ENCODE assay signal across 8 mouse cellular contexts in genomic region chr6:72401875-72402274, GRCm38 (mm10). TPM values are rescaled to one million over a fixed set of nuclear protein-coding genes. Genes with fewer than 3 reads are reported as not detected.
DNase-seq lines count a peak whose midpoint lies in the region; ATAC-seq and TF ChIP-seq lines count a peak whose summit lies in the region.

No protein-coding gene starts in this region.

- ATAC-seq in neural tube, embryonic 15.5 days (ENCODE audit: low FRiP score): no peak
- ATAC-seq in liver, embryonic 14.5 days (ENCODE audit: insufficient read depth): peak; percentile 24; the same call in 1 of the 2 replicates

- H3K4me2 ChIP-seq in neural tube, embryonic 15.5 days: no peak overlapping the region
- no peak overlapping the region for H3K4me2 ChIP-seq in liver, embryonic 14.5 days (ENCODE audit: low read depth)

- no peaks in the 10 kb centered on the region for H3K4me1 ChIP-seq in neural tube, embryonic 15.5 days
- H3K4me1 ChIP-seq in liver, embryonic 14.5 days (replicated peaks; ENCODE audit: control insufficient read depth in 2 of 2, insufficient read depth in 2 of 2, low read length in 1 of 2): peaks cover 0 to 6% of the 10 kb centered on the region in 2 experiments; a peak in 1 of 4 replicates

- no peak for TF ChIP-seq EP300 in liver, embryonic 14.5 days (IDR thresholded peaks at IDR 0.05; ENCODE audit: low read depth)

- DNase-seq in neural tube, embryonic 10.5 days (ENCODE audit: extremely low spot score, low spot score): peak; percentile 65
- peak; percentile 80 for DNase-seq in brain, embryonic 14.5 days (ENCODE audit: low read depth)
- DNase-seq in forelimb bud, embryonic 11.5 days (ENCODE audit: low read depth, low spot score): peak; percentile 73
- DNase-seq in kidney, adult 8-10 months: peak; percentile 72 to 92
- DNase-seq in liver, embryonic 14.5 days (ENCODE audit: low read depth in 3 of 3, low spot score in 3 of 3): peak; percentile 59 to 65 (median 60)
- DNase-seq in retina, adult 2 months (ENCODE audit: low read depth, low spot score): peak; percentile 33
- peak; percentile 78 for DNase-seq in thymus, postnatal 25 days

- no peaks in the 10 kb centered on the region for H3K9me3 ChIP-seq in neural tube, embryonic 15.5 days (replicated peaks)
- H3K9me3 ChIP-seq in liver, embryonic 14.5 days (ENCODE audit: control insufficient read depth, low read length): no peaks in the 10 kb centered on the region

- no peaks in the 10 kb centered on the region for H3K27me3 ChIP-seq in neural tube, embryonic 15.5 days (replicated peaks)
- H3K27me3 ChIP-seq in liver, embryonic 14.5 days (ENCODE audit: control insufficient read depth, insufficient read depth, low read length): no peaks in the 10 kb centered on the region

- 18% methylated on average over 7 of the region's 7 CpGs for WGBS in neural tube, embryonic 15.5 days
- 13% methylated on average over 7 of the region's 7 CpGs for WGBS in liver, embryonic 14.5 days (ENCODE audit: insufficient replicate concordance)

- H3K27ac ChIP-seq in neural tube, embryonic 15.5 days (replicated peaks): no peak overlapping the region
- H3K27ac ChIP-seq in liver, embryonic 14.5 days: no peak overlapping the region

- no peaks in the 10 kb centered on the region for H3K36me3 ChIP-seq in neural tube, embryonic 15.5 days
- no peaks in the 10 kb centered on the region for H3K36me3 ChIP-seq in liver, embryonic 14.5 days (replicated peaks; ENCODE audit: control insufficient read depth, insufficient read depth, low read depth)

- H3K9ac ChIP-seq in neural tube, embryonic 15.5 days (replicated peaks): no peak overlapping the region
- H3K9ac ChIP-seq in liver, embryonic 14.5 days (replicated peaks): no peak overlapping the region

- no peak overlapping the region for H3K4me3 ChIP-seq in neural tube, embryonic 15.5 days (replicated peaks)
- H3K4me3 ChIP-seq in liver, embryonic 14.5 days (ENCODE audit: insufficient read depth in 1 of 2, low read depth in 2 of 2, low read length in 2 of 2): no peak overlapping the region

- TF ChIP-seq POLR2A in brain, embryonic 14.5 days (IDR thresholded peaks at IDR 0.05; ENCODE audit: borderline replicate concordance, extremely low read depth, insufficient read depth, insufficient read length, poor library complexity, severe bottlenecking): no peak

- TF ChIP-seq CTCF in brain, embryonic 14.5 days (IDR thresholded peaks at IDR 0.05; ENCODE audit: borderline replicate concordance, extremely low read depth, insufficient read depth, insufficient read length): peak; percentile 79; the same call in 1 of the 2 replicates
- TF ChIP-seq CTCF in liver, embryonic 14.5 days (IDR thresholded peaks at IDR 0.05; ENCODE audit: low read depth): peak; percentile 88

RNA-seq across cellular contexts. Expression of gene Vamp8, which starts 11.4 kb away (rescaled TPM):
- polyA plus RNA-seq in neural tube, embryonic 15.5 days (2015; fragmentation: Nextera tagmentation; extraction: Ambion mirVana): 19.1 and 52.7 TPM in 2 replicates
- 18.9 and 21.6 TPM in 2 replicates for polyA plus RNA-seq in brain, embryonic 14.5 days (2012; rRNA removed)
- 129 and 188 TPM in 2 replicates for polyA plus RNA-seq in liver, embryonic 14.5 days (2012; rRNA removed)
- polyA plus RNA-seq in liver, embryonic 14.5 days (2014; fragmentation: Nextera tagmentation; extraction: Ambion mirVana): 266 and 276 TPM in 2 replicates

RNA-seq across cellular contexts. Expression of gene Ggcx, which starts 12.2 kb away (rescaled TPM):
- polyA plus RNA-seq in neural tube, embryonic 15.5 days (2015; fragmentation: Nextera tagmentation; extraction: Ambion mirVana): 19.0 and 23.2 TPM in 2 replicates
- 16.5 and 20.8 TPM in 2 replicates for polyA plus RNA-seq in brain, embryonic 14.5 days (2012; rRNA removed)
- polyA plus RNA-seq in liver, embryonic 14.5 days (2012; rRNA removed): 10.9 and 11.3 TPM in 2 replicates
- 5.7 and 6.5 TPM in 2 replicates for polyA plus RNA-seq in liver, embryonic 14.5 days (2014; fragmentation: Nextera tagmentation; extraction: Ambion mirVana)

RNA-seq across cellular contexts. Expression of gene Vamp5, which starts 21.6 kb away (rescaled TPM):
- polyA plus RNA-seq in neural tube, embryonic 15.5 days (2015; fragmentation: Nextera tagmentation; extraction: Ambion mirVana): 20.4 and 25.7 TPM in 2 replicates
- polyA plus RNA-seq in brain, embryonic 14.5 days (2012; rRNA removed): 11.0 and 12.2 TPM in 2 replicates
- 72.5 and 80.0 TPM in 2 replicates for polyA plus RNA-seq in liver, embryonic 14.5 days (2012; rRNA removed)
- 81.0 and 94.5 TPM in 2 replicates for polyA plus RNA-seq in liver, embryonic 14.5 days (2014; fragmentation: Nextera tagmentation; extraction: Ambion mirVana)

RNA-seq across cellular contexts. Expression of gene Rnf181, which starts 35.1 kb away (rescaled TPM):
- 145 and 147 TPM in 2 replicates for polyA plus RNA-seq in neural tube, embryonic 15.5 days (2015; fragmentation: Nextera tagmentation; extraction: Ambion mirVana)
- 73.1 and 75.4 TPM in 2 replicates for polyA plus RNA-seq in brain, embryonic 14.5 days (2012; rRNA removed)
- 40.3 and 42.8 TPM in 2 replicates for polyA plus RNA-seq in liver, embryonic 14.5 days (2012; rRNA removed)
- 68.0 and 75.4 TPM in 2 replicates for polyA plus RNA-seq in liver, embryonic 14.5 days (2014; fragmentation: Nextera tagmentation; extraction: Ambion mirVana)

RNA-seq across cellular contexts. Expression of gene Mat2a, which starts 37.5 kb away (rescaled TPM):
- polyA plus RNA-seq in neural tube, embryonic 15.5 days (2015; fragmentation: Nextera tagmentation; extraction: Ambion mirVana): 341 and 365 TPM in 2 replicates
- polyA plus RNA-seq in brain, embryonic 14.5 days (2012; rRNA removed): 274 and 357 TPM in 2 replicates
- 59.9 and 99.9 TPM in 2 replicates for polyA plus RNA-seq in liver, embryonic 14.5 days (2012; rRNA removed)
- polyA plus RNA-seq in liver, embryonic 14.5 days (2014; fragmentation: Nextera tagmentation; extraction: Ambion mirVana): 159 and 173 TPM in 2 replicates
